Mouse (Mus musculus) lung, postnatal 0 days (tissue): ENCODE measurements around the gene Elmo2. TPM values are rescaled to one million over a fixed set of nuclear protein-coding genes. Genes with fewer than 3 reads are reported as not detected.
A peak's percentile ranks its signal among the peaks of the same experiment; 100 is the strongest.

Source experiments
- ATAC-seq: fragments of 200-750 bp; cut with Nextera tagmentation; 2 replicates; pipeline ENCODE4 v1.8.0; 2017; ENCODE audit warnings: moderate library complexity
- DNase-seq: peaks from one replicate; pipeline ENCODE4 v3.0.0-alpha.2; 2016; ENCODE audit warnings: low spot score
- H3K27ac ChIP-seq: fragments of 300-500 bp; sonication (generic); 2 replicates; pipeline ENCODE4 v1.5.1; 2014; ENCODE audit warnings: antibody characterized with exemption, mild to moderate bottlenecking, low read length, mixed read lengths
- H3K27me3 ChIP-seq: fragments of 300-500 bp; sonication (generic); replicated peaks from 2 replicates; pipeline ENCODE4 v1.6.1; 2014; ENCODE audit warnings: low read length, mixed read lengths; ENCODE audit not compliant: insufficient read depth
- H3K36me3 ChIP-seq: fragments of 300-500 bp; sonication (generic); 2 replicates; pipeline ENCODE4 v1.6.1; 2014; ENCODE audit warnings: low read length, mixed read lengths; ENCODE audit not compliant: insufficient read depth
- H3K4me1 ChIP-seq: fragments of 300-500 bp; sonication (generic); 2 replicates; pipeline ENCODE4 v1.6.1; 2014; ENCODE audit warnings: antibody characterized with exemption, low read depth, low read length, mixed read lengths; ENCODE audit not compliant: insufficient read depth
- H3K4me2 ChIP-seq: fragments of 300-500 bp; sonication (generic); replicated peaks from 2 replicates; pipeline ENCODE4 v1.6.1; 2014; ENCODE audit warnings: low read depth, mild to moderate bottlenecking, low read length, moderate library complexity, mixed read lengths
- H3K4me3 ChIP-seq: fragments of 300-500 bp; sonication (generic); 2 replicates; pipeline ENCODE4 v1.5.1; 2014; ENCODE audit warnings: low read depth, low read length
- H3K9ac ChIP-seq: fragments of 300-500 bp; sonication (generic); replicated peaks from 2 replicates; pipeline ENCODE4 v1.6.1; 2014; ENCODE audit warnings: low read depth, mild to moderate bottlenecking
- H3K9me3 ChIP-seq: fragments of 300-500 bp; sonication (generic); 2 replicates; pipeline ENCODE4 v1.6.1; 2016; ENCODE audit warnings: low read length, mixed read lengths
- CTCF ChIP-seq: IDR thresholded peaks from 2 replicates; pipeline ENCODE4 v1.5.1; 2016; ENCODE audit warnings: antibody characterized with exemption, mild to moderate bottlenecking
- EP300 ChIP-seq: IDR thresholded peaks from 2 replicates; pipeline ENCODE4 v1.6.1; 2016; ENCODE audit warnings: antibody characterized with exemption, mild to moderate bottlenecking, control low read depth
- WGBS: fragments of 180-500 bp; shearing (Covaris S2); extraction: QIAGEN DNeasy Blood & Tissue Kit; methylation state at CpG from one replicate; pipeline ENCODE4 v1.1.7; 2014; 5-methylcytosine and 5-hydroxymethylcytosine counted together
- polyA plus RNA-seq: library from polyadenylated mRNA; unstranded; fragments of >200 nt; fragmentation: Nextera tagmentation; extraction: Ambion mirVana; gene quantifications from 2 replicates; pipeline ENCODE4 v1.2.1, GENCODE M21; 2015

Elmo2 gene
- polyA plus RNA-seq, 1 experiment from 2014 or later = 66.4 TPM

DNA sequence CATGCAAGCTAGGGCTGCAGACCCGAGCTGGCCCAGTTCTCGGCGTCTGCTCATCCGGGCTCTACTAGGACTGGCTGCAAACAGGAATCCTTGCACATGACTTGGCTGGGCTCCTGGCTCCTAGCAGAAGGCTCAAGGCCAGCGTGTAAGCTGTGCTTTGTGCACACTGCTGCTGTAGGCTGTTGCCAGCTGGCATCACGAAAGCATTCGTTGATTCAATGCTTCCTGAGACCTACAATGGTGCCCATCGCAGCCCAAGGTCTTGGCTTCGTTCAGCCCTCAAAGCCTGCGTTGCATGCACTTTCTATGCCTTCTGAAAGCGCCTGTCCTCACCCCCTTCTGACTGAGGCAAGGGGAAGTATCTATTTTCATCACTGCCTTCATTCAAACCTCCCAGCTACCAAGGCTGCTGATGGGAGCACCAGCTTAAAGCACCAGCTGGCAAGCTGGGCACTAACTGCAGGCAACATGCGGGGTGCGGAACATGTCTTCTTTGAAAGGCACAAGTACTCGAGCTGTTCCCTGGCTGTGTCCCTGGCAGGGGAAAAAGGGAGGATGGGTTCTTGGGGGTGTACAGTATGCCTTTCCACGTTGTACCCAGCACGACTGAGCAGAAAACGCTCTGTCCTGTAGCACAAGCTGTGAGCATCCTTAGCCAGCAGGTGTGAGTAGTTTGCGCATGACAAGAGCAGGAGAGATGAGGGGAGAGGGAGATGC lies 37.8 kb downstream of the Elmo2 start:
- Histone ChIP-seq H3K4me2 (peak overlapping the region; percentile 99), H3K27ac (peak overlapping the region; percentile 62; the same call in 1 of the 2 replicates), H3K36me3 (peaks cover 21% of the 10 kb centered on the region; the same call in 1 of the 2 replicates), H3K4me1 (peaks cover 5% of the 10 kb centered on the region), H3K9ac (no peak overlapping the region), H3K4me3 (peak overlapping the region; percentile 74), H3K27me3 (no peaks in the 10 kb centered on the region), H3K9me3 (no peaks in the 10 kb centered on the region)
- 39% methylated on average over 18 of the region's 18 CpGs for WGBS
- TF ChIP-seq CTCF (no peak), EP300 (no peak)
- DNase-seq (peak; percentile 80), ATAC-seq (peak; percentile 71)

DNA sequence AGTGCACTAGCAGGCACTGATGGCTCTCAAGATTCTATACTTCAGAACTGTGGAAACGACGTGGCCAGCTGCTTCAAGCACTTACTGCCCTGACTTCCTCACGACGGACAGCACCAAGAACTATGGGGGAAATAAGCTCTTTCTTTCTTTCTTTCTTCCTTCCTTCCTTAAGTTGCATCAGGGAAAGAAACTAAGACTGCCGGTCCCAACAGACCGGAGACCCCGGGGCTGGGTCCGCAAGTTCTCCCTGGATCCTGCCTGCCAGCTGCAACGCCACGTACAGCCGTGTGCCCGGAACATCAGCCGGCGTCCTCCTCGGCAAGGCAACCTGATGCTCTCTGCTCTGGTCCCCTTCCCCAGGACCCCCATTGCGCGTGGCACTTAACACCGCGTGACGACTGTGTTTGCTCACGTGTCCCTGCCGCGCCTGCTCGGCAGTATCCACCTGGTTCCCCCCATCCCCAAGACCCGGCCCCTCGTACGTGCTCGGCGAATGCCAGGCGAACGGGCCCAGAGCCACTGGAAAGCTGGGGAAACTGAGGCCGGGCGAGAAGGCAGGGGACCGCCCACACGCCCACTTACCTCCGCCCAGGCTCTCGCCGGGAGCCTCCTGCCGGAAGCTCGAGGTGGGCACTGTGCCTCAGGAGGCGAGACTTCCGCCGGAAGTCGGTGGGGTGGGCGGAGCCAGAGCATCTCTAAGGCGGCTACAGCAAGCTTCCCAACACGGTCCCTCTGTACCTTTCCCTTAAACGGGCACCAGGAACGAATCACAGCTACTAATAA lies 38.9 kb downstream of the Elmo2 start, which contains the start of gene Slc35c2:
Gene Slc35c2, minus strand, starts transcription at position 668 of the 783 bp plus-strand sequence.
- Histone ChIP-seq H3K4me2 (peak within 1 kb of the TSS; percentile 99), H3K4me3 (peak within 1 kb of the TSS; percentile 74), H3K4me1 (peaks cover 5% of the 10 kb centered on the region), H3K36me3 (peaks cover 25% of the 10 kb centered on the region), H3K27ac (peak within 1 kb of the TSS; percentile 62), H3K27me3 (no peaks in the 10 kb centered on the region), H3K9ac (peak within 1 kb of the TSS; percentile 68), H3K9me3 (no peaks in the 10 kb centered on the region)
- peak; percentile 93 for ATAC-seq
- no peak for TF ChIP-seq EP300
- peak; percentile 45 for TF ChIP-seq CTCF
- peak; percentile 93 for DNase-seq
- WGBS = under 1% methylated on average over 49 of the region's 49 CpGs

DNA sequence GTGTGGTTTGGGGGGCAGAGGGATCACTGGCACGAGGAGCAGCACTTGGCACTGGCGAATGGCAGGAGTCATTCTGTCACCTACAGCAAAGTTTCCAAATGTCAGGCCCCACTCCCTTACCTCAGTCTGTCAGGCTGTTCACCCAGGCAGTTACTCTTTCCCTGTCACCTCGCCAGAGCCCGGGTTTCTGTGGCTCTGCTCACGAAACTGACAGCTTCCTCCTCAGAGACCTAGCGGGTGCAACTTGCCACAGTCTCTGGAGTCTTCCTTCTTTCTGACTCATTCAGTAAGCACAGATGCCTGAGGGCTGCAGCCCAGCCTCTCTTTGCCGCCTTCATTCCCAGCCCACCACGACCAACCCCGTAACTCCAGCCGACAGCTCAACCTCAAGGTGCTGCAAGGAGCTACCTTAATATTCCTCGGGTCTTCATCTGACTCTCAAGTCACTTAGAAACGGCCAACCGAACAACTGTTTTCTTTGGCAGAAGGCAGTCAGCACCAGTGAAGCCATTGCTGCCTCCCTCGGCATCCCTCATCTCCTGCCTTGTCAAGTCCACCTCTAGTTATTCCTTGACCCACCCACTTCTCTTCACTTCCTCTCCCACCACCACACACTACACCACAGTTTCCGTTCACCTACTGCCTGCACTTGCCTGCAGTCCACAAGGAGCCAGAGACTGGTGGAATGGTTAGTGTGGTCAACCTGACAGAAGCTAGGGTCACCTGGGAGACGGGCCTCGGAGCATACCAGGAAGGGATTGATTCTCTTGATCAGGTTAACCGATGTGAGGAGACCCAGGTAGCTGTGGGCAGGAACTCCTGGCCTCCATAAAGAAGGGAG lies 39.7 kb downstream of the Elmo2 start:
- Histone ChIP-seq H3K9me3 (no peaks in the 10 kb centered on the region), H3K36me3 (peaks cover 20% of the 10 kb centered on the region), H3K4me2 (peak overlapping the region; percentile 99), H3K4me1 (peaks cover 5% of the 10 kb centered on the region), H3K4me3 (peak overlapping the region; percentile 74), H3K9ac (no peak overlapping the region), H3K27me3 (no peaks in the 10 kb centered on the region), H3K27ac (no peak overlapping the region)
- no peak for ATAC-seq
- TF ChIP-seq CTCF (no peak), EP300 (no peak)
- WGBS = 54% methylated on average over 18 of the region's 18 CpGs
- peak; percentile 26 for DNase-seq

DNA sequence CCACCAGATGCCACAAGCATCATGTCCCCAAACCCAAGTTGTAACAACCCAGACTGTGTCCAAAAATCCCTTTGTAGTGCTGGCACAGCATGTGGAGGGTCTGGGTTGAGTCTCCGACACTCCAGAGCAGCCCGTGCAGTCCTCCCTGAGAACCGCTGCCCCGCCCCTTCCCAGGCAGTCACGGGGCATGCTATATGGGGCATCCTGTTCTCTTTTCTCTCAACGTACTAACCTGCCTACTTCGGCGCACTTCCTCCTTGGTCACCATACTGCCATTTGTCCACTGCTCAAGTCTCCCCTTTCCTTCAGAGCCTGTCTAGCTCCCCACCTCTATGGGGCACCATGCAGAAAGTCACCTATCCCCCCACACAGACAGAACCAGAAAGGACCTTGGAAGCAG lies 40.7 kb downstream of the Elmo2 start:
- H3K9ac ChIP-seq = no peak overlapping the region
- no peak overlapping the region for H3K4me2 ChIP-seq
- H3K36me3 ChIP-seq = peaks cover 13% of the 10 kb centered on the region; the same call in 1 of the 2 replicates
- DNase-seq = peak; percentile 26
- H3K27ac ChIP-seq = no peak overlapping the region
- no peak overlapping the region for H3K4me3 ChIP-seq
- TF ChIP-seq EP300 = no peak
- TF ChIP-seq CTCF = no peak
- ATAC-seq = no peak
- H3K4me1 ChIP-seq = peaks cover 5% of the 10 kb centered on the region
- WGBS = 76% methylated on average over 8 of the region's 8 CpGs
- no peaks in the 10 kb centered on the region for H3K27me3 ChIP-seq
- H3K9me3 ChIP-seq = no peaks in the 10 kb centered on the region

DNA sequence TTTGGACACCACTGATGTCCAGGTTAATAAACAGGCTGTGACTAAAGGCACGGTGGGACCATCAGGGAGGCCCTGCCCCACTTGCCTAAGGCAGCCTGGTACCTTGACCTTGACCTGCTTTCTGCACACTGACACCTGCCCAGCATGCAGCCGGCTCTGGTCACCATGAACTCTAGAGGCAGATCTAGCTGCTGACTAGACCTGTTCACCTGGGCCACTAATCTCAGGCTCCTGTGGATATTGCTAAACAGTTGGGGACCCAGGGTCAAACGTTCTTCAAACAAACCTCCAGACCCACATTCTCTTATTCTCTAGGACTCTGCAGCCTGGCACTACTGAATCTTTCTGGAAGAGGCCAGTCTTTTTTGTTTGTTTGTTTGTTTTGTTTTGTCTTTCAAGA lies 41.2 kb downstream of the Elmo2 start:
- no peak for ATAC-seq
- Histone ChIP-seq H3K36me3 (peaks cover 10% of the 10 kb centered on the region; the same call in 1 of the 2 replicates), H3K27ac (no peak overlapping the region), H3K4me1 (peaks cover 5% of the 10 kb centered on the region), H3K9me3 (no peaks in the 10 kb centered on the region), H3K9ac (no peak overlapping the region), H3K4me3 (no peak overlapping the region), H3K27me3 (no peaks in the 10 kb centered on the region), H3K4me2 (no peak overlapping the region)
- TF ChIP-seq CTCF (no peak), EP300 (no peak)
- DNase-seq = no peak
- WGBS = 74% methylated on average over 3 of the region's 3 CpGs
